1 mouse cellular context compared by ENCODE assay signal in the genomic region with DNA sequence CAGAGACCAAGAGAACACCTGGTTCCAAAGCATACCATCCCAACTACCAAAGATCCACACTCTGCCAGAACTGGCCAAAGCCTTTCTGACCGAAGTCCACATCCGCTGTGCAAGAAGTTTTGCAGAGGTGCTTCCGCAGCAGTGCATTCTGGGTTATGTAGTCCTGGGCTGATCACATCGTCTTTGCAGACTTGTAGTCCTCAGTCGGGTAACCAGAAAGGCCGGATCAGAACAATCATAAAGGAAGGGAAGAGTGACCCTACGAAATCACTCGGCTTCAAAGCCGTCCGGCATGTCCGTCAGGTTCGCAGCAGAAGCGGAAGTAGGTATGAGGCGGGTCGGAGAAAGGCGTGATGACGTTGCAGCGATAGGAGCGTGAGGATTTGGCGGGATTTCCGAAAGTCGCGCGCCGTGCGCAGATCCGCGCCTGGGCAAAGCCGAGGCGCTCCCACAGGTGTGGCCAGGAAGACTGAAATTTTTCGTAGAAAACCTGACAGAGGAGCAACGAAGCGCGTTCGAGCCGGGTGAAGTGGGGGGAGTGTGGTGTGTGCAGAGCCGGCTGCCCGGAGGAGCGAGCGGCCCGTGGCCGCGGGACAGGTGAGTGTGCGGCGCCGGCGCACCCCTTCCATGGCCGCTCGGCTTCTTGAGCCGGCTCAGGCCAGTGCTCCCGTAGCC.
TF ChIP-seq lines count a peak whose summit lies in the region.

Rad51 (plus strand) TSS at position 356 of the 675 bp plus-strand sequence.

TF ChIP-seq in CH12.LX, 34 proteins besides CTCF, POLR2A, EP300 and RAD21 (continued from another document):
- TF ChIP-seq HCFC1 (IDR thresholded peaks at IDR 0.05; ENCODE audit: low read depth, low read length) (peak; percentile 99), PAX5 (IDR thresholded peaks at IDR 0.05; ENCODE audit: low read length) (no peak), NRF1 (IDR thresholded peaks at IDR 0.05; ENCODE audit: low read depth, low read length) (peak; percentile 73), CHD2 (IDR thresholded peaks at IDR 0.05; ENCODE audit: low read length) (0 out of 2 replicates have a peak, but pooled peaks have one; percentile 29), SIN3A (IDR thresholded peaks at IDR 0.05; ENCODE audit: low read length) (peak; percentile 97), MEF2A (IDR thresholded peaks at IDR 0.05; ENCODE audit: borderline replicate concordance, low read depth, low read length) (peak; percentile 56), IRF4 (IDR thresholded peaks at IDR 0.05; ENCODE audit: low read depth, low read length) (peak; percentile 26; the same call in 1 of the 2 replicates), POLR2AphosphoS2 (IDR thresholded peaks at IDR 0.05; ENCODE audit: low read depth, low read length) (peak; percentile 86; the same call in 1 of the 2 replicates), CHD1 (IDR thresholded peaks at IDR 0.05; ENCODE audit: low read depth, low read length) (no peak), ETS1 (conservative IDR thresholded peaks at IDR 0.05; ENCODE audit: low read depth, low read length) (no peak), ELF1 (IDR thresholded peaks at IDR 0.05; ENCODE audit: low read depth, low read length) (peak; percentile 92), JUN (IDR thresholded peaks at IDR 0.05; ENCODE audit: insufficient read depth, low read depth, low read length) (no peak), ZMIZ1 (IDR thresholded peaks at IDR 0.05; ENCODE audit: low read depth, low read length) (peak; percentile 77), ZKSCAN1 (IDR thresholded peaks at IDR 0.05; ENCODE audit: borderline replicate concordance, low read depth, low read length) (no peak), RCOR1 (conservative IDR thresholded peaks at IDR 0.05; ENCODE audit: low read depth, low read length) (no peak), GABPA (IDR thresholded peaks at IDR 0.05; ENCODE audit: insufficient replicate concordance, low read depth, low read length) (peak; percentile 29; the same call in 1 of the 2 replicates), MAX (IDR thresholded peaks at IDR 0.05; ENCODE audit: low read length) (peak; percentile 94), SMC3 (IDR thresholded peaks at IDR 0.05; ENCODE audit: low read depth, low read length) (no peak), TCF12 (IDR thresholded peaks at IDR 0.05; ENCODE audit: low read depth, low read length) (peak; percentile 64), ZC3H11A (IDR thresholded peaks at IDR 0.05; ENCODE audit: low read depth, low read length) (no peak)
TF ChIP-seq in CH12.LX: peak in this region for 20.
